Mouse (Mus musculus) T-helper 2 cell (primary cell): Measurements from ENCODE around the gene Fam234b.

Experiments
- in situ Hi-C: fragments of 300-600 bp; cut with MboI, MseI; formaldehyde crosslinking; loops from one replicate; pipeline ENCODE4 v1.15.1; 2025; ENCODE audit warnings: high pct_unique_total_duplicates

The Fam234b gene

DNA sequence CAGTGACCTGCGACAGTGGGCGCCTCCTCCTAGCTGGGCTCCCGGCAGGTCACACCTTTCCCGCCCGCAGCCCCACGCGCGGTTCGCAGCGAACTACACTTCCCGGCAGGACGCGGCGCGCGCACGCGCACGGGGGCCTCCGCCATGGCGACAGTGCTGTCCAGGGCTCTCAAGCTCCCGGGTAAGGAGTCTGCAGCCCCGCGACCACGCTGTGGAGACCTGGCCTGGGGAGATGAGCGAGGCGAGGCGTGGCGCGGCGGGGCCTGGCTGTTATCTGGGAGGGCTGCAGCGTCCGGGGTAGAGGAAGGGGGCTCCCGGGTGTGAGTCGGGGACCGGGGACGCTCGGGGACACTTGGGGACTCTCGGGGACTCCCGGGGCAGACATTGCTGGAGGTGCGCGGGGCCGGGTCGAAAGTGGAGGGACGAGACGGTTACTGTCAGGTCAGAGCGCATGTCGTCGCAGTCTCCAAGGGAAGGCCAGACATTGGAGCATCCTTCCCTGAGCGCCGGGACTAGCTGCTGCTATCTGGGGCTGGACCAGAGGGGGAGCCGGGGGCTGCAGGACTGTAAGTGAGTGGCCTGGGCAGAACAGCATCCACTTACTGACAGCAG, at the start of gene Fam234b, which contains the start of gene Hebp1:
TSS of gene Fam234b (plus strand) at position 57 of the 612 bp plus-strand sequence.
TSS of gene Hebp1 (minus strand) at position 102 of the 612 bp plus-strand sequence.
- in situ Hi-C loops, result no loop called here

DNA sequence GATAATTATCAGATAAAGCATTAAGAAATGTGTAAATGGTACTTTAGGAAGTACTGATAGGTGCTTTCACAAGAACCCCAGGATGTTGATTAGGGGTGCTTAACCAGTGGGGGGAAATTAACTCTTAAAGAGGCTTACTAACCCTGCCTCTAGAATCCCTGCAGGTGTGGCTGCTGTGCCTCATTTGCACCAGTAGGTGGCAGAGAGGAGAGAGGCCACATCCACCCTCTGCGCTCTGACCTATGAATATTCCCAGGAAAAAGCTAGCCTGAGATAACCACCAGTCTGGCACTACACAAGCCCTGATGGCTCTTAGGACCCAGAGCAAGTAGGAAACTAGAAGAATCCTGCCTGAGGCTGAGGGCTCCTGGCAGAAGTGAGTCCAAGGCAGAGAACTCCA, 49.3 kb upstream of the Fam234b start:
- in situ Hi-C loops, result no loop called here

DNA sequence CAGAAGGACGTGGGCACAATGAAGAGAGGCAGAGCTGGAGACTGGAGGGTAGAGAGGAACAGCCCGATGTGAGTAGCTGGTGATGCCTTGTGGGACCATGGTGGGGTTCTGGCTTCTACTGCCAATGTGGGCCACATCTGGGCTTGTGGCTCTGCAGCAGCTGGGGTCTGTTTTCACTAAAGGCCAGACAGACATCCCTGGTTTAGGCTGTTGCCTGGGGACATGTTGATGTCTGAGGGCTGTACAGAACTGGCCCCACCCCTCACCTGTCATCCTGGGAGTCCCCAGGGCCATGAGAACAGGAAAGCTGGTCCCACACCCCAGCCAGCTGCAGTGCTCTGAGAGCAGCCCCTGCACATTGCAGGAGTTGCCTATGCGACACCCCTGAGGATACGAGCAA, 48.6 kb upstream of the Fam234b start:
- in situ Hi-C loops, result no loop called here

DNA sequence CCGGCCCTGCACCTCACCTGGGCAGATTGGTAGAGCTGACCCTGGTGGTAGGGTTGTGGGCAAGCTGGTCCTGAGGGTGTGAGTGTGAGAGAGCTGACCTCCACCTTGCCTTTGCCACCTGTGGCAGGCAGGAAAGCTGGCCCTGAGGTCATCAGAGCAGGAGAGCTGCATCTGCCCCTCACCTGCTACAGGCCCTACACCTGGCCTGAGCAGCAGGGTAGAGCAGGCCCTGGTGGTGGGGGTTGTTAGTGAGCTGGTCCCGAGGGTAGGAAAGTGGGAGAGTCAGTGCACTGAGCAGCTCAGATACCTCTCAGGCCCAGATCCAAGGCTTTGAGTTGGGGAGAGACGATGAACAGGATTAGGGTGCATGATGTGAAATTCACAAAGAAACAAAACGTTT, 48.1 kb upstream of the Fam234b start:
- in situ Hi-C loops, result loop anchor here (10.0 kb wide), 1 partner anchor 225 kb away; no protein-coding TSS in a partner anchor

DNA sequence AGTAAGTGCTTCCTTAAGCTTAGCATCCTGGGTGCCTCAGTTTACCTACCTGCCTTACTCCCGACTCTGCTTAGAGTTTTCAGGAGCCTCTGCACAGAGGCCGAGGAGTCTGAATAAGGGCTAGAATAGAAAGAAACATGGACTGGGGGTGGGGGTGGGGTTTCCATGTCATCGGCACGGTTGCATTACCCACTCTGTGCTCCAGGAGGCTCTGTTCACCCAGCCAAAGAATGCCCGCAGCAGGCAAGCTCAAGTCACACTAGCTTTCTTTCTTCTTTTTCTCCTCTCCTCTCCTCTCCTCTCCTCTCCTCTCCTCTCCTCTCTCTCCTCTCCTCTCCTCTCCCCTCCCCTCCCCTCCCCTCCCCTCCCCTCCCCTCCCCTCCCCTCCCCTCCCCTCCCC, 47.5 kb upstream of the Fam234b start:
- in situ Hi-C loops, result loop anchor here (10.0 kb wide), 1 partner anchor 224 kb away; no protein-coding TSS in a partner anchor

DNA sequence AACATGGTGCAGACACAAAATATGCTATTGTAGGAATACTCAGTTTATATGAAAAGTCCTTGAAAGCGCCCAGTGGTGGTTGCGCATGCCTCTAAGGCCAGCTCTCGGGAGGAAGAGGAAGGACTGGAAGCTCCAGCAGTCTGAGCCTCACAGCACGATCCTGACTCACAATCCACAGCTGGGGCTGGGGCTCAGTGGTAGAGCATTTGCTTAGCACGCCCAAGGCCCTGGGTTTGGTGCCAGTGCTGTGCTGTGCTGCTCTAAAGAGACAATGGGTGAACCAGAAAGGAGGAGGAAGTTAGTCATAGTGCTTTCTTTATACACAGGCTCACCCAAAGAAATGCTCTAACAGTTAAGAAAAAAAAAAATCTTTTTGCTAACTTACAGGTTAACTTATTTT, 44.1 kb upstream of the Fam234b start:
- in situ Hi-C loops, result loop anchor here (10.0 kb wide), 1 partner anchor 221 kb away; no protein-coding TSS in a partner anchor

DNA sequence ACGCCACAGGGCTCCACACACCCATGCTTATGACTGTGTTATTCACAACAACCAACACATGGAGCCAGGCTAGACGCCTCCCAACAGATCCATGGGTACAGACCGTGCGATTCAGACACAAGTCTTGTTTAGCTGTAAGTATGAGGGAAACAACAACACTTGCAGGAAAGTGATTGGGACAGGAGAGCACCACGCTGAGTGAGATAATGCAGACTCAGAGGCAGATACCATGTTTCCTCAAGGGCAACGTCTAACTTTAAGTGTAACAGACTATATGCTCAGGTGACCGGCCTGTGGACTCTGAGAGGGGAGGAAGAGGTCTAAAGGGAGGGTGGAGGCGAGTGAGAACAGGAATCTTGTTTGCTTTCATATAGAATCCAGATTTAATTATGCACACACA, 41.2 kb upstream of the Fam234b start:
- in situ Hi-C loops, result loop anchor here (10.0 kb wide), 1 partner anchor 218 kb away; no protein-coding TSS in a partner anchor

DNA sequence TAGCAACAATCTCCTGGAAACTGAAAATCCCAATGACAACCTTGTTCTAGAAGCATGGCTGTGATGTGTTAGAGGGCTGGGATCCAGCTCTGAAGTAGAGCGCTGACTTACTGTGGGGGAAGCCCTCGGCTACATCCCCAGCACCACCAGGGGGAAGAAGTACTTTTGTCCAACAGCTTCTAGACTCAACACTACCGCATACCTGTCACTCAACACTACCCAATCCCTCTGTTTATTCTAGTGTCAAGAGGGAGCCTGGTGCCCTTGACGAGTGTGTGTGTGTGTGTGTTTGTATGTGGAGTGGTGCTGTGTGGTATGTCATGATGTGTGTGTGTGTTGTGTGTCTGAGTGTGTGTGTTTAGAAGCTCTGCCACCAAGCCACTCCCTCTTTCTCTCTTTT, 40.3 kb upstream of the Fam234b start:
- in situ Hi-C loops, result loop anchor here (10.0 kb wide), 1 partner anchor 217 kb away; no protein-coding TSS in a partner anchor

DNA sequence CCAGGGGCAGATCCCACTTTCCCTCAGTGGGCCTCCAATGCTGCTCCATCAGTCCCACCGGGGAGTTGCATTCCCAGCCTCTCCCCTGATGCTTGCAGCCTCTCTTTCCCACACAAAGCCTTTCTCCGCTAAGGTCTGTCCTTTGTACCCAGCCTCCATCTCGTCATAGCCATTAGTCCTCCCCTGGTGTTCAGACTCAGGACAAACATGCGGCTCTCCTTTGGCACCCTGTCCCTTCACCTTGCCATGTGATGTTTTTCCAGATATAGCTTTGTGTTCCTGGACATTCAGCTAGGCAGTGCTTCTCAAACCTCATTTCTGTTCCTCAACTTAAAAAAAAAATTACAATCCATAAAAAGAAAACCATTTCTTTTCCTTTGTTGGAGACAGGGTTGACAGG, 39.3 kb upstream of the Fam234b start:
- in situ Hi-C loops, result loop anchor here (10.0 kb wide), 1 partner anchor 216 kb away; no protein-coding TSS in a partner anchor

DNA sequence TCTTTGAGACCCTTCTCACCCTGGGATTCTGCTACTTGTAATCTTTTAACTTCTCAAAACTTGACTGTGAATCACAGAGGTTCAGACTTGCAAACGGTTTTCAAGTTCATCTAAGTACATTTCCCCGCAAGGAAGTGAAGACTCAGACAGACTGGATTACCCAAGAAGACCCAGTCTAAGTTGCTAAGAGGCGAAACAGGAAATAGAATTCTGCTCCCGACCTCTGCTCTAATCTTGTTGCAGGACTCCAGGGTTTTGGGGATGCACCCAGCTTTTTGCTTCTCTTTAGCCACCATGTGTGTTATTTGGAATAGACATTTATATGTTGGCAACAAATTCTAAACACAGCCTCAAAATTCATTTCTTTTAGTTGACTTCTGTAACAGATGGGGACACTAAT, 36.4 kb upstream of the Fam234b start:
- in situ Hi-C loops, result no loop called here

DNA sequence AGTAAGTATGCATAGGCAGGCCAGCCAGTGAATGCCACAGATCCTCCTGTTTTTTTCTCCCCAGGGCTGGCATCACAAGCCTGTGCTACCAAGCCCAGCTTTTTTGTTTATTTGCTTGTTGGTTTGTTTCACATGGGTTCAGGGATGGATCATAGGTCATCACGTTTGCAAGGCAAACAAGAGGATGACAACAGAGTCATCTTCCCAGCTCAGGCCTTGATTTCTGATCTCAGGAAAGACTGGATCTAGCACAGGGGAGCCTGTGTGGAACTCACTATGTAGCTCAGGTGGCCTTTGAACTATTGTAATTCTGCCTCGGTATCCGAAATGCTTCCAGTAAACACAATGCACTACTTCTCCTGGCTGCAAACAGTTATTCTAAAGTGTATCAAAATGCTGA, 35.5 kb upstream of the Fam234b start:
- in situ Hi-C loops, result no loop called here

DNA sequence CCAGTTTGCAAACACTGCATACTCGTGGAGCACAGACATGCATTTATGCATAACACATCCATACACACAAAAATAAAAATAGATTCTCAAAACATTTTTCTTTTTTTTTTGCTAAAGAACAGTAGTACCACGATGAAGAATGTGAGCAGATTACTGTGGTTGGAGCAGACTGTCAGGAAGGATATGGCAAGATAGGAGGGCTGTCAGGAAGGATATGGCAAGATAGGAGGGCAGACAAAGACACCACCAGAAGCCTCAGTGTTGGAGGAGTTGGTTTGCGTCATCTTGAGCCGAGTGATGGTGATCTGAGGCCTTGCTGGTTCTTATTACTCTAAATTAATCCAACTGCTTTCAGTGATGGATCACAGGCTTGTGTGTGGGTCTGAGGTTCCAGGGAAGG, 34.9 kb upstream of the Fam234b start:
- in situ Hi-C loops, result no loop called here

DNA sequence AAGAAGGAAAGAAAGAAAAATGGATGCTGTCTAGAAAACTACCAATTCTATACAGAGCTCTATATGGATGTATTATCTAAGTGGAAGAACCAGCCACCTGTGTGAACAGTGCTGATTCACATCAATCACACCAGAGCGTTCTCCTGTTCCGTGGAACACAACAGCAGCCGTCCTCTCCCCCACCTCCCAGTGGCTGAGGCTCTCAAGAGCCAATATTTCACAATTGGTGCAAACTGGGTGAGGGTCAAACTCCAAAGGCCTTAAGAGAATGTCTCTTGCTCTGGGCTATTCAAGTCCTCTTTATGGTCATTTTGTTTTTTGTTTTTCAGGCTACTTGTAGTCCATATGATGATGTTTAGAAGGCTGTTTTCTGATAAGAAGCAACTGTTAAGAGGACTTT, 32.6 kb upstream of the Fam234b start:
- in situ Hi-C loops, result no loop called here

DNA sequence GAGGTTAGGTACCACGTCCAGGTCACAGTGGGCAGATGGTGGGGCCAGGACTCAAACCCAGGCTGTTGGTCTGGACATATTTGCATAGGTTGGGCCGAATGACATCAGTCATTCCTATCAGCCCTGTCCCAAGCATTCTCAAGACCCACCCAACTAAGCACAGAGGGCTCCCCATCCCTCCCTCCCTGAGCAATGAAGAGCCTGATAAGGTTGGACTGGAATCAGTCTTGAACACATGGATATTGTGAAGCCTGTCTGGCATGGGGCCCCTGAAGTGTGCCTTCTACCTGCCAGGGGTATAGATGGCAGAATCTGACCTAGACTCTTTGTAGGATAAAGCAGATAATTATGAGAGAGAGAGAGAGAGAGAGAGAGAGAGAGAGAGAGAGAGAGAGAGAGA, 32.1 kb upstream of the Fam234b start:
- in situ Hi-C loops, result no loop called here

DNA sequence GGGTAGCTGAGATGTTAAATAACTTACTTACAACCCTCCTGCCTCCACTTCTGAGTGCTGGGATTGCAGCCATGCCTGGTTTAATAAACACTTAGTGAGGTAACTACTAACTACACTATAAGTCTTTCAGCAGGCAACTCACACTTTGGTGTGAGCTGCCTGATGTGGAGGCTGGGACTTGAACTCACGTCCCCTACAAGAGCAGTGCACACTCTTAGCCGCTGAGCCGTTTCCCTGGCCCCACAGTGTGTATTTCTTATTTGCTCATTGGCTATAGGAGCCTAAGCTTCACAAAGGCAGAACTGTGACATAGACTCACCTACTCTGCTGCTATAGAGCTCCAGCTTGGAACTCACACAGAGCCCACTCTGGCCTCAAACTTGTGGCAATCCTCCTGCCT, 31.5 kb upstream of the Fam234b start:
- in situ Hi-C loops, result no loop called here

DNA sequence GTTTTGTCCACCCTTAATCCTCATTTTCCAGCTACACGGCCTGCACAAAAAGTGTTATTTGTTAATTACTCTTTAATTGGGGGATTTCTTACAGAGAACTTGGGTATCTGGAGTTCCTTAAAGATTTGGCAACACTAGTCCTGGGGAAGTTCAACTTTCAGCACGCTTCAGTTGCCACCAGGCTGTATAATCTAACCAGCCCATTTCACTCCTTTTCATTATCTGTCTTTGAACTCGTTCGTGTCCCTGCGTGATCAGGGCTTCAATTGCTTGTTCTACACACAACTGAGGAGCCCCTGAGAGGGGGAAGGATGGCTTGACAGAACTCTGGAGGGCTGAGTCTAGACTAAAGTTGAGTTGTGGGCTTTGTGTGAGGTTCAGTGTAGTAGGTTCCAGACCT, 31.1 kb upstream of the Fam234b start:
- in situ Hi-C loops, result no loop called here

DNA sequence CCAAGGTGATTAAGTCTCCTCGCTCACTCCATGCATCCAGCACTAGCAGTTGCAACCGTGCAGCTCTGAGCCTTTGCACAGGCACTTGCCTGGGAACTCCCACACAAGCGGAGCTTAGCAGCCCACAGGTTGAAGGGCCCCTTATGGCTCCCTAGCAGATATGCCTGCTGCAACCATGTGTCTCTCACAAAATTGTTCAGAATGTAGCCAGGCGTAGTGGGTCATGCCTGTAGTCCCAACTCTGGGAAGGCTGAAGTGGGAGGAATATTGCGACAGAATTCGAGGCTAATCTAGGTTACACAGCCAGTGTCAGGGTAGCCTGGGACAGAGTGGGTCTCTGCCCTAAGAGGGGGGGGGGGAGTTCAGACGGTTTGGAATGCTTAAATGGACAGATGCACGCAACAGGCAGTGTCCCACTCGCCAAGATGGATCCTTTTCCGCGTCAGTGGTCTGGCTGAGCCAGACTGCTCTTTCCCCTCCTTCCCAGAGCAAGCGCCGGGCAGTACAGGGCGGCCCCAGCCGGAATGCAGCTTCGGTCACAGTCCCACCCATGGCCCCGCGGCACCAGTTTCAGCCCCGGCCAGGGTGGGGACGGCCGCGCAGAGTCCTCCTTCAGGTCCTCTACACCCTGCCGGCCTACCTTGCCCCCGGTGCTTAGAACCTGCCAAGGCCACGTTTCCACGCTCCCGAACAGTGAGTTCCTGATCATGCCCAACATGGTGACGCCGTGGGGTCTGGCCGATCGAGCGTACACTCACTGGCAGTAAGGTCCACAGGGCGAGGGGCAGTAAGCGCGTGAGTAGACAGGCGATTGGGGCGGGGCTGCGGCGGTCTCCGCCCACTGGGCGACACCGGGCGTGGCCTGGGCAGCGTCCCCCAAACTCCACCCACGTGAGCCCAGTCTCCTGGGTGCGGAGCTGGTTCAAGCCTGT, 30.1 kb upstream of the Fam234b start:
- in situ Hi-C loops, result no loop called here

DNA sequence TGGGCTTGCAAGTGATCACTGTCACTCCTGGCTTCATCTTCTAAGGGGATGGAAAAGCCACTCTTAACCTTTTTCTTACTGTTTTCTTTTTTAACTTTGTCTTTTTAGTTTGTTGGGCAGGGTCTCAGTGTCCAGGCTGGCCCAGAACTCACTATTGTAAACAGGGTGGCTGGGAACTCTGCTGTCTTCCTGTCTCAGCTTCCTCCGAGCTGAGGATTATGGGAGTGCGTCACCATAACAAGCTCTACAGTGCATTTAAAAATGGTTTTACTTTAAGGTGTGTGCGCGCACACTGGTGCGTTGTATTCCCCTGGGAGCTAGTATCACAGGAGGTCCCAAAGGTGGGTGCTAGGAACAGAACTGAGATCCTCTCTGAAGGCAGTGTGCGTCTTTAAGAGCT, 29.3 kb upstream of the Fam234b start:
- in situ Hi-C loops, result no loop called here

DNA sequence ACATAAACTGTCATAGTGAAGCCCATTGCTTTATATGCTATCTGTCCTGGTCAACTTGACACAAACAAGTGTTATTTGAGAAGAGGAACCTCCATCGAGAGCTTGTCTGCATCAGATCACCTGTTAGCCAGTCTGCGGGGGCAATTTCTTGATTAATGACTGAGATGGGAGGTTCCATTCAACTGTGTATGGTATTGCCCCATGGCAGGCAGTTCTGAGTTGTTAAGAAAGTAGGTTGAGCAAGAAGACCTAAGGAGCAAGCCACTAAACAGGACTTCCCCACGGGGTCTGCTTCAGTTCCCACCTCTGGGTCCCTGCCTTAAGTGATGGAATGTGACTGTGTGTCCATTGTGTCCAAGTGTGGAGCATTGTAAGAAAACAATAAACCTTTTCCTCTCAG, 28.5 kb upstream of the Fam234b start:
- in situ Hi-C loops, result no loop called here

DNA sequence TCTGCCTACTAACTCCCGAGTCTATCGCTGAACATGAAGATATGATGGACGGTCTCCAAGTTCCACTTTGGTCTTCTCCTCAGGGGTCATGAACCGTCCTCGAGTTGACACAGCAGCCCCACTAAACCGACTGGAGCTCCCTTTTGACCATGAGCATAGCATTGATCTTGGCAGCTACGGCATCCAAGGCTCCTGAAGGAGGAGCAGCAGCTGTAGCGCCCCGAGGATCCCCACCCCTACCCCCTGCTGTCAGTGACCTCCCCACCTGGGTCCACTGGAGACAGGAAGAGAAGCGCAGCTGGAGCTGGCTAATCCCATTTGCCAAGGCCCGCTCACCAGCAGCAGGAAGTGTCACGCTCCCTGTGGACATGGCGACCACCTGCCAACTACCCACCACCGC, 26.0 kb upstream of the Fam234b start:
- in situ Hi-C loops, result no loop called here

DNA sequence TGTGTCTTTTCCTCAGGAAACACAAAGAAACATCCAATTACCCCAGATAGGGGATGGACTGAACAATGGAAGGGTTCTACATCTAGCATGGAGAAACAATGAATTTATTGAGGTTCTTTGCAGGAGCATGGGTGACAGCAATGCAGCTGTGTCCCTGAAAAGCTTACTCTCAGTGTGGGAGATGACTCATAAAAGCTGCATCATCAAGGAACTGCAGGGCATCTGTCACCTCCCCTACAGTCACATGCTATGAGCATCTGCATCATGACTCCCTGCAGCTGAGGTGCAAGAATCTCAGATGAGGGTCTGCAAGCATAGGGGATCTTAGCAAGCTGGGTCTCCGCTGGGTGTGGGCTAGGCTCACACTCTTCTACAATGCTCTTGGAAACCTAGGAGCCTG, 22.8 kb upstream of the Fam234b start:
- in situ Hi-C loops, result no loop called here

DNA sequence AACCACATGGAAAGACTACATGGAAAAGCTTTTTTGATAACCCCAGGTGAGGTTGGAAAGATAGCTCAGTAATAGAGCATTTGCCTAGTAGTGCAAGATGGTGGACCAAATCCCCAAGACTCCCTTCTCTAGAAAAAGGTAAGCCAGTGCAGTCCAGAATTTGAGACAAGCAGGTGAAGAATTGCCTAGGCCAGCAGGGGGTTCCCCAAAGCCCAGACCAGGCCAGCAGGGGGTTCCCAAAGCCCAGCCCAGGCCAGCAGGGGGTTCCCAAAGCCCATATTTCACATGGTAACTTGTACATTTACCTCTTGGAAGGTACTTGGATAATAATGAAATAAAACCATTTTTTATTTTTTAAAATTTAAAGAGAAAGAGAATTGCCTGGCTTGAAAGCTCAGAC, 20.5 kb upstream of the Fam234b start:
- in situ Hi-C loops, result no loop called here

DNA sequence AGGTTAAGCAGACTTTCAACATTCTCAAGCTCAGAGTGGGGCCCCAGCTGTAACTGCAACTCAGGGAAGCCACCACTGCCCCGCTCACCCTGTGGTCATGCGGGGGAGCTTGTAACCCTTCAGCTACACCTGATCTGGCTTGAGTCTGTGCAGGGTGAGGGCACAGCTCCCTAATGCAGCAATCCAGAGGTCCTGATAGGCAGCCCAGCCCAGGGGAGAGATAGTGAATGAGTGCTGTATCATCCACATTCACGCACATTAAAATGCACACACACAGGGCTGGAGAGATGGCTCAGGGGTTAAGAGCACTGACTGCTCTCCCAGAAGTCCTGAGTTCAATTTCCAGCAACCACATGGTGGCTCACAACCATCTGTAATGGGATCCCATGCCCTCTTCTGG, 19.2 kb upstream of the Fam234b start:
- in situ Hi-C loops, result no loop called here
